Mouse (Mus musculus): Measurements from ENCODE around the gene Fam83b. TPM values are rescaled to one million over a fixed set of nuclear protein-coding genes. Genes with fewer than 3 reads are reported as not detected.

The Fam83b gene
- under 1 TPM; 0.10 to 0.30 TPM for total RNA-seq (2021)

- DNase-seq: peak; percentile 11 to 12
- intact Hi-C loops (cut with DNase I): no loop called here
Observed at GRCm38 (mm10) chr9:76566515-76567280, at the start of gene Fam83b. Fam83b (minus strand) TSS chr9:76567116.

GRCm38 (mm10) chr9:76614165-76614564 lies 47.2 kb upstream of the Fam83b start:
- no peak for DNase-seq
- intact Hi-C loops (cut with DNase I): no loop called here

GRCm38 (mm10) chr9:76603744-76604143 lies 36.8 kb upstream of the Fam83b start:
- intact Hi-C loops (cut with DNase I): no loop called here
- no peak for DNase-seq

GRCm38 (mm10) chr9:76602874-76603273 lies 36.0 kb upstream of the Fam83b start:
- DNase-seq: no peak
- intact Hi-C loops (cut with DNase I): no loop called here

- intact Hi-C loops (cut with DNase I): no loop called here
- DNase-seq: peak in 1 of 2 experiments; percentile 1
Observed at GRCm38 (mm10) chr9:76597395-76597794, 30.5 kb upstream of the Fam83b start.

GRCm38 (mm10) chr9:76593841-76594240 lies 26.9 kb upstream of the Fam83b start:
- DNase-seq: no peak
- intact Hi-C loops (cut with DNase I): no loop called here

- no peak for DNase-seq
- intact Hi-C loops (cut with DNase I): no loop called here
Observed at GRCm38 (mm10) chr9:76583943-76584342, 17.0 kb upstream of the Fam83b start.

- intact Hi-C loops (cut with DNase I): no loop called here
- DNase-seq: no peak
Observed at GRCm38 (mm10) chr9:76581966-76582365, 15.1 kb upstream of the Fam83b start.

- no peak for DNase-seq
- intact Hi-C loops (cut with DNase I): no loop called here
Observed at GRCm38 (mm10) chr9:76567281-76567655, 352 bp upstream of the Fam83b start.

- DNase-seq: no peak
- intact Hi-C loops (cut with DNase I): no loop called here
Observed at GRCm38 (mm10) chr9:76565656-76566055, 1.3 kb downstream of the Fam83b start.

GRCm38 (mm10) chr9:76564071-76564470 lies 2.8 kb downstream of the Fam83b start:
- no peak for DNase-seq
- intact Hi-C loops (cut with DNase I): no loop called here

GRCm38 (mm10) chr9:76562794-76563193 lies 4.1 kb downstream of the Fam83b start:
- no peak for DNase-seq
- intact Hi-C loops (cut with DNase I): no loop called here

- no peak for DNase-seq
- intact Hi-C loops (cut with DNase I): no loop called here
Observed at GRCm38 (mm10) chr9:76559240-76559639, 7.7 kb downstream of the Fam83b start.

GRCm38 (mm10) chr9:76553758-76554157 lies 13.2 kb downstream of the Fam83b start:
- intact Hi-C loops (cut with DNase I): no loop called here
- DNase-seq: no peak

- intact Hi-C loops (cut with DNase I): no loop called here
- DNase-seq: no peak
Observed at GRCm38 (mm10) chr9:76553115-76553514, 13.8 kb downstream of the Fam83b start.

GRCm38 (mm10) chr9:76546714-76547113 lies 20.2 kb downstream of the Fam83b start:
- no peak for DNase-seq
- intact Hi-C loops (cut with DNase I): no loop called here

- no peak for DNase-seq
- intact Hi-C loops (cut with DNase I): no loop called here
Observed at GRCm38 (mm10) chr9:76540684-76541083, 26.2 kb downstream of the Fam83b start.

GRCm38 (mm10) chr9:76539953-76540621 lies 26.8 kb downstream of the Fam83b start:
- intact Hi-C loops (cut with DNase I): no loop called here
- no peak for DNase-seq

- peak; percentile 8 to 14 for DNase-seq
- intact Hi-C loops (cut with DNase I): no loop called here
Observed at GRCm38 (mm10) chr9:76539271-76539670, 27.6 kb downstream of the Fam83b start.

- no peak for DNase-seq
- intact Hi-C loops (cut with DNase I): no loop called here
Observed at GRCm38 (mm10) chr9:76536032-76536431, 30.9 kb downstream of the Fam83b start.

GRCm38 (mm10) chr9:76532403-76532802 lies 34.5 kb downstream of the Fam83b start:
- intact Hi-C loops (cut with DNase I): no loop called here
- no peak for DNase-seq

- intact Hi-C loops (cut with DNase I): no loop called here
- no peak for DNase-seq
Observed at GRCm38 (mm10) chr9:76531368-76531767, 35.5 kb downstream of the Fam83b start.
